Mouse (Mus musculus): ENCODE measurements around the gene Med13l.

Gene Med13l

GRCm38 (mm10) chr5:118808946-118809345, 248.5 kb downstream of the Med13l start:
- no peak for DNase-seq

- no peak for DNase-seq
Measured at GRCm38 (mm10) chr5:118809588-118809987, 249.1 kb downstream of the Med13l start.

- no peak for DNase-seq
Measured at GRCm38 (mm10) chr5:118811690-118812089, 251.2 kb downstream of the Med13l start.

- no peak for DNase-seq
Measured at GRCm38 (mm10) chr5:118812421-118812820, 251.9 kb downstream of the Med13l start.

GRCm38 (mm10) chr5:118812947-118813401, 252.5 kb downstream of the Med13l start:
- no peak for DNase-seq

GRCm38 (mm10) chr5:118814052-118814451, 253.6 kb downstream of the Med13l start:
- no peak for DNase-seq
